Mouse (Mus musculus) CH12.LX (cell line): ENCODE results near the gene Morc3. TPM values are rescaled to one million over a fixed set of nuclear protein-coding genes. Genes with fewer than 3 reads are reported as not detected.
"Not testable (repeated sequence)": the region's sequence is repeated elsewhere in the genome, so short reads cannot be mapped to it uniquely, and the experiment has no call there.

Experiments
- DNase-seq: peaks from one replicate; pipeline ENCODE4 v3.0.0-alpha.2; 2013; ENCODE audit errors: extremely low read depth
- H3K27ac ChIP-seq: 2 replicates; pipeline ENCODE4 v1.5.1; 2012; ENCODE audit warnings: low read depth, mild to moderate bottlenecking, control low read depth, moderate library complexity; ENCODE audit not compliant: insufficient read depth
- H3K27me3 ChIP-seq: replicated peaks from 2 replicates; pipeline ENCODE3; 2012; ENCODE audit warnings: inconsistent platforms
- H3K36me3 ChIP-seq, 2 experiments: replicated peaks in 1 of 2; 2 replicates each; pipeline versions ENCODE3 to v1.6.1; 2012; ENCODE audit warnings: inconsistent platforms in 1 of 2, low read length in 1 of 2, mild to moderate bottlenecking in 1 of 2, mixed read lengths in 1 of 2, moderate library complexity in 1 of 2; ENCODE audit not compliant: control insufficient read depth in 1 of 2, insufficient read depth in 1 of 2
- H3K4me1 ChIP-seq, 2 experiments: 2 replicates each; pipeline ENCODE4 v1.6.1; 2012; ENCODE audit warnings: inconsistent platforms in 1 of 2, moderate library complexity in 1 of 2; ENCODE audit not compliant: insufficient read depth in 2 of 2, control insufficient read depth in 1 of 2
- H3K4me2 ChIP-seq: 2 replicates; pipeline ENCODE4 v1.6.1; 2012; ENCODE audit warnings: low read depth, mild to moderate bottlenecking, control low read depth; ENCODE audit not compliant: poor library complexity, insufficient read depth, severe bottlenecking
- H3K4me3 ChIP-seq, 3 experiments: fragments of 150-350 bp in 1 of 3; sonication (generic) in 1 of 3; replicated peaks in 1 of 3; 2 replicates each; pipeline versions ENCODE3 to v1.5.1; 2011 to 2012; ENCODE audit warnings: low read depth in 2 of 3, low read length in 2 of 3, mild to moderate bottlenecking in 2 of 3, moderate library complexity in 2 of 3, control low read depth in 1 of 3, improper control_type of control experiment in 1 of 3, inconsistent platforms in 1 of 3, mixed read lengths in 1 of 3; ENCODE audit not compliant: poor library complexity in 1 of 3
- H3K79me2 ChIP-seq: replicated peaks from 2 replicates; pipeline ENCODE4 v1.6.1; 2012; ENCODE audit warnings: mild to moderate bottlenecking, moderate library complexity; ENCODE audit not compliant: control insufficient read depth, poor library complexity, insufficient read depth, severe bottlenecking; ENCODE audit errors: extremely low read depth
- H3K9ac ChIP-seq: 2 replicates; pipeline ENCODE4 v1.6.1; 2012; ENCODE audit warnings: low read depth, mild to moderate bottlenecking, control low read depth, moderate library complexity; ENCODE audit not compliant: insufficient read depth
- H3K9me3 ChIP-seq: replicated peaks from 2 replicates; pipeline ENCODE3; 2012; ENCODE audit warnings: low read length, inconsistent platforms, mixed read lengths
- CTCF ChIP-seq, 2 experiments: IDR thresholded peaks in 1 of 2; conservative IDR thresholded peaks in 1 of 2; 2 replicates each; pipeline ENCODE4 v1.5.1; 2011 to 2012; ENCODE audit warnings: low read depth in 2 of 2, low read length in 2 of 2, improper control_type of control experiment in 1 of 2, inconsistent platforms in 1 of 2, mild to moderate bottlenecking in 1 of 2, moderate library complexity in 1 of 2
- EP300 ChIP-seq: IDR thresholded peaks from 2 replicates; pipeline ENCODE4 v1.6.1; 2011; ENCODE audit warnings: low read length, improper control_type of control experiment
- ETS1 ChIP-seq: conservative IDR thresholded peaks from 2 replicates; pipeline ENCODE4 v1.6.1; 2012; ENCODE audit warnings: low read depth, mild to moderate bottlenecking, inconsistent platforms, low read length, improper control_type of control experiment, moderate library complexity
- IRF4 ChIP-seq: IDR thresholded peaks from 2 replicates; pipeline ENCODE4 v1.6.1; 2014; ENCODE audit warnings: low read depth, mild to moderate bottlenecking, inconsistent platforms, low read length, improper control_type of control experiment
- JUN ChIP-seq: IDR thresholded peaks from 2 replicates; pipeline ENCODE4 v1.6.1; 2011; ENCODE audit warnings: low read depth, mild to moderate bottlenecking, low read length, improper control_type of control experiment, moderate library complexity; ENCODE audit not compliant: insufficient read depth
- JUND ChIP-seq: conservative IDR thresholded peaks from 2 replicates; pipeline ENCODE4 v1.6.1; 2011; ENCODE audit warnings: low read depth, low read length, improper control_type of control experiment
- MAFK ChIP-seq: IDR thresholded peaks from 2 replicates; pipeline ENCODE4 v1.6.1; 2011; ENCODE audit warnings: low read length, improper control_type of control experiment; ENCODE audit not compliant: insufficient replicate concordance
- MAX ChIP-seq: IDR thresholded peaks from 2 replicates; pipeline ENCODE4 v1.6.1; 2011; ENCODE audit warnings: low read length, improper control_type of control experiment
- NRF1 ChIP-seq: IDR thresholded peaks from 2 replicates; pipeline ENCODE4 v1.6.1; 2014; ENCODE audit warnings: low read depth, mild to moderate bottlenecking, inconsistent platforms, low read length, improper control_type of control experiment, moderate library complexity
- PAX5 ChIP-seq: IDR thresholded peaks from 2 replicates; pipeline ENCODE4 v1.6.1; 2012; ENCODE audit warnings: low read length, inconsistent platforms, mixed read lengths
- POLR2A ChIP-seq: IDR thresholded peaks from 2 replicates; pipeline ENCODE4 v1.6.1; 2011; ENCODE audit warnings: low read depth, mild to moderate bottlenecking, improper control_type of control experiment, low read length
- SIN3A ChIP-seq: IDR thresholded peaks from 2 replicates; pipeline ENCODE4 v1.6.1; 2012; ENCODE audit warnings: low read length, improper control_type of control experiment, inconsistent platforms
- TBP ChIP-seq: conservative IDR thresholded peaks from 2 replicates; pipeline ENCODE4 v1.6.1; 2011; ENCODE audit warnings: low read depth, low read length, improper control_type of control experiment
- UBTF ChIP-seq: IDR thresholded peaks from 2 replicates; pipeline ENCODE4 v1.6.1; 2012; ENCODE audit warnings: low read depth, mild to moderate bottlenecking, inconsistent platforms, low read length, improper control_type of control experiment, moderate library complexity
- USF2 ChIP-seq: conservative IDR thresholded peaks from 2 replicates; pipeline ENCODE4 v1.6.1; 2011; ENCODE audit warnings: low read depth, low read length, improper control_type of control experiment
- ZC3H11A ChIP-seq: IDR thresholded peaks from 2 replicates; pipeline ENCODE4 v1.6.1; 2012; ENCODE audit warnings: low read depth, mild to moderate bottlenecking, inconsistent platforms, low read length, improper control_type of control experiment
- ZKSCAN1 ChIP-seq: IDR thresholded peaks from 2 replicates; pipeline ENCODE4 v1.6.1; 2012; ENCODE audit warnings: low read depth, inconsistent platforms, low read length, improper control_type of control experiment, borderline replicate concordance
- dilution Hi-C: fragments of 300-500 bp; cut with MboI; formaldehyde crosslinking; loops from 2 replicates; pipeline ENCODE4 v1.14.3; 2020; ENCODE audit warnings: low sequenced_read_pairs; ENCODE audit not compliant: extremely low pct_unique_long_range_greater_than_20kb, extremely low pct_ligation_motif_present
- in situ Hi-C: fragments of 300-500 bp; cut with MboI; formaldehyde crosslinking; loops from 3 replicates; pipeline ENCODE4 v1.14.3; 2019; ENCODE audit warnings: low sequenced_read_pairs, low pct_ligation_motif_present, low pct_unique_long_range_greater_than_20kb, mixed read lengths
- polyA plus RNA-seq: library from polyadenylated mRNA; unstranded; fragments of >175 nt; gene quantifications from 2 replicates; pipeline ENCODE4 v1.2.1, GENCODE M21; 2012; ENCODE audit warnings: low read depth; ENCODE audit not compliant: insufficient read length
- total RNA-seq, 2 experiments: library from RNA; depleted of rRNA; stranded (reverse); fragments of 300-350 nt in 1 of 2; fragments of >200 nt in 1 of 2; gene quantifications; 2 replicates each; pipeline ENCODE4 v1.2.3; 2012 to 2014

Gene Morc3
- total and polyA plus RNA-seq, 3 experiments: 17.8 to 53.2 (median 25.4) TPM

- Histone ChIP-seq H3K79me2 (no peaks in the 10 kb centered on the region), H3K36me3 (no peaks in the 10 kb centered on the region), H3K4me2 (no peak overlapping the region), H3K4me3 (no peak overlapping the region), H3K27me3 (no peaks in the 10 kb centered on the region), H3K4me1 (peaks cover 12 to 23% of the 10 kb centered on the region in 2 experiments), H3K27ac (no peak overlapping the region), H3K9ac (no peak overlapping the region), H3K9me3 (peaks cover 19% of the 10 kb centered on the region)
- no peak for DNase-seq
- dilution Hi-C loops (no loop called here), in situ Hi-C loops (no loop called here)
- TF ChIP-seq MAFK (no peak), SIN3A (no peak), NRF1 (no peak), ETS1 (no peak), TBP (no peak), IRF4 (no peak), USF2 (no peak), JUN (no peak), EP300 (no peak)
These were observed 10.2 kb upstream of the Morc3 start for GRCm38 (mm10) chr16:93821706-93822105.

GRCm38 (mm10) chr16:93822433-93823225, 9.3 kb upstream of the Morc3 start:
- DNase-seq, H3K4me3 ChIP-seq, H3K79me2 ChIP-seq, H3K27me3 ChIP-seq, in situ Hi-C loops, H3K4me2 ChIP-seq, H3K36me3 ChIP-seq, H3K9ac ChIP-seq, H3K27ac ChIP-seq, dilution Hi-C loops: not testable (repeated sequence)
- peaks cover 19% of the 10 kb centered on the region for H3K9me3 ChIP-seq
- peaks cover 6 to 15% of the 10 kb centered on the region in 2 experiments for H3K4me1 ChIP-seq

GRCm38 (mm10) chr16:93824799-93825198, 7.1 kb upstream of the Morc3 start:
- Histone ChIP-seq H3K79me2 (no peaks in the 10 kb centered on the region), H3K9me3 (peaks cover 29% of the 10 kb centered on the region), H3K27me3 (no peaks in the 10 kb centered on the region), H3K9ac (no peak overlapping the region), H3K27ac (no peak overlapping the region), H3K4me2 (no peak overlapping the region), H3K4me1 (no peaks in the 10 kb centered on the region), H3K36me3 (no peaks in the 10 kb centered on the region), H3K4me3 (no peak overlapping the region)
- no peak for TF ChIP-seq PAX5
- TF ChIP-seq POLR2A: no peak
- no peak for TF ChIP-seq JUND
- no peak for TF ChIP-seq USF2
- TF ChIP-seq ZKSCAN1: no peak
- no peak for TF ChIP-seq UBTF
- TF ChIP-seq MAX: no peak
- TF ChIP-seq ZC3H11A: no peak
- TF ChIP-seq CTCF (conservative IDR thresholded peaks at IDR 0.05 in 1 of 2, IDR thresholded peaks at IDR 0.05 in 1 of 2; ENCODE audit: low read depth in 2 of 2, low read length in 2 of 2): peak in 1 of 2 experiments; percentile 27; a peak in 2 of 4 replicates
- dilution Hi-C loops (no loop called here), in situ Hi-C loops (no loop called here)
- DNase-seq: no peak
